Mouse (Mus musculus): Measurements from ENCODE around the gene Gm13287. TPM values are rescaled to one million over a fixed set of nuclear protein-coding genes. Genes with fewer than 3 reads are reported as not detected.

Gene Gm13287
- not detected in 4 replicates for total RNA-seq (2023; ENCODE audit: inconsistent age)

DNA sequence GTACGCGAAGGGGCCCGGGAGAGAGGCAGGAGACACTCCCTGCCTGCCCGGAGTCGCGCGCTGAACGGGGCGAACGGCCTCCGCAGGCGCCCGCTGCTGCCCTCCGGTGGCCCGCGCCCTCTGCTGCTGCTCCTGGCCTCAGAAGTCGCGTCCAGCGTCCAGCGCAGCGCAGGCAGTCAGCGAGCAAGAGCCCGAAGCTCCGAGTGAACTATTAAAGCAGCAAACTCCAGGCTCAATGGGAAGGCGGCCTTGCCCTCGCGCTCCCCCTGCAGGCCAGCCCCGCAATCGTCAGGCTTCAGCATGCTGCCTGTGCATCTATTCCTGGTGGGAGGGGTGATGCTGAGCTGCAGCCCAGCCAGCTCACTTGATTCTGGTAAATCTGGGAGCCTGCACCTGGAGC is at the start of gene Gm13287:
TSS of gene Gm13287 (plus strand) at position 301 of the 400 bp plus-strand sequence.

DNA sequence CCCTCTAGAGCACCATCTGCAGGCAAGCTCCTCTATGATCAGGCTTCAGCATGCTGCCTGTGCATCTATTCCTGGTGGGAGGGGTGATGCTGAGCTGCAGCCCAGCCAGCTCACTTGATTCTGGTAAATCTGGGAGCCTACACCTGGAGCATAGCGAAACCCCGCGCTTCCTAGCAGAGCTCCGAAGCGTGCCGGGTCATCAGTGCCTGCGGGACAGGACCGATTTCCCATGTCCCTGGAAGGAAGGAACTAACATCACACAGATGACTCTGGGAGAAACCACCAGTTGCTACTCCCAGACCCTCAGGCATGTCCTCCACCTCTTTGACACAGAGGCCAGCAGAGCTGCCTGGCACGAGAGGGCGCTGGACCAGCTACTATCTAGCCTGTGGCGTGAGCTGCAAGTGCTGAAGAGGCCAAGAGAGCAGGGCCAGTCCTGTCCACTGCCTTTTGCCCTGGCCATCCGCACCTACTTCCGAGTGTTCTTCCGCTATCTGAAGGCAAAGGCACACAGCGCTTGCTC is 48.2 kb upstream of the Gm13287 start, which contains the start of gene Gm13271:
TSS of gene Gm13271 (plus strand) at position 51 of the 523 bp plus-strand sequence.

DNA sequence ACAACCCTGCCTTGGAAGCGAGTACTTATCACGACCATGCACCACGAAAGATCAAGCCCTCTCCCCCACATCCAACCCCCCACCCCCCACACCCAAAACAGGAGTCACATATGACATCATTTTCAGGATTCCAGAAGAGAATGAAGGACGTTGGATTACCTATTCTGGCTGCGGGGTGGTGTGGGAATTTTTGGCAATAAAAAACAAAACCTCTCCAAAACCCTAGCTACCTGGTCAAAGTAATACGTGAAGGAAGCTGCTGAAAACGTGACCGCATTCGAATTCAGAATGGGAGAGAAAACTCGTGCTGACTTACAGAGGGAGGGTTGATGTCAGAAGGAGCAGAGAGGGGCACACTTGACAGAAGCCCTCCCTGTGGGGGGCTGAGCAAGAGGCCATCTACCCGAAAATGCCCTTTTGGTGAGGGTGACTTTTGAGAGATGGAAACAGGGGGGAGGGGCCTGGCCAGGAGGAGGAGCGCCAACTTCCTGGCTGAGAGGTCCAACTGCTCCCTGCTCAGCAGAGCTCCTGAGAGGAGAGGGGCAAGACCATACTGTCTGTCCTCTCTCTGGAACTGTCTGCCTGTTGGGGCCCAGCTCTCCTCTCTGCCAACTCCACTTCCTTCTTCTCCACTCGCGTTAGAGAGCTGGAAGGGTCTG is 43.3 kb upstream of the Gm13287 start, which contains the start of gene Gm13283:
TSS of gene Gm13283 (plus strand) at position 510 of the 659 bp plus-strand sequence.

DNA sequence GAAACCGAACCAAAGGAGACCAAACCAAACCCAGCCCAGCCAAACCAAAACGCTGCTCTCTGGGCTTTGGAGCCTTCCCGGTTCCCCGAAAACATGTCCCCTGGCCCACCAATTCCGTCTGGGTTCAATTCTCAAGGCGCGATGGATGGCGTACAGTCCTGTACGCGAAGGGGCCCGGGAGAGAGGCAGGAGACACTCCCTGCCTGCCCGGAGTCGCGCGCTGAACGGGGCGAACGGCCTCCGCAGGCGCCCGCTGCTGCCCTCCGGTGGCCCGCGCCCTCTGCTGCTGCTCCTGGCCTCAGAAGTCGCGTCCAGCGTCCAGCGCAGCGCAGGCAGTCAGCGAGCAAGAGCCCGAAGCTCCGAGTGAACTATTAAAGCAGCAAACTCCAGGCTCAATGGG is 29.5 kb upstream of the Gm13287 start, which contains the start of gene Gm13290:
TSS of gene Gm13290 (plus strand) at position 301 of the 400 bp plus-strand sequence.

DNA sequence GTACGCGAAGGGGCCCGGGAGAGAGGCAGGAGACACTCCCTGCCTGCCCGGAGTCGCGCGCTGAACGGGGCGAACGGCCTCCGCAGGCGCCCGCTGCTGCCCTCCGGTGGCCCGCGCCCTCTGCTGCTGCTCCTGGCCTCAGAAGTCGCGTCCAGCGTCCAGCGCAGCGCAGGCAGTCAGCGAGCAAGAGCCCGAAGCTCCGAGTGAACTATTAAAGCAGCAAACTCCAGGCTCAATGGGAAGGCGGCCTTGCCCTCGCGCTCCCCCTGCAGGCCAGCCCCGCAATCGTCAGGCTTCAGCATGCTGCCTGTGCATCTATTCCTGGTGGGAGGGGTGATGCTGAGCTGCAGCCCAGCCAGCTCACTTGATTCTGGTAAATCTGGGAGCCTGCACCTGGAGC is 26.4 kb upstream of the Gm13287 start, which contains the start of gene Gm13289:
TSS of gene Gm13289 (plus strand) at position 301 of the 400 bp plus-strand sequence.

DNA sequence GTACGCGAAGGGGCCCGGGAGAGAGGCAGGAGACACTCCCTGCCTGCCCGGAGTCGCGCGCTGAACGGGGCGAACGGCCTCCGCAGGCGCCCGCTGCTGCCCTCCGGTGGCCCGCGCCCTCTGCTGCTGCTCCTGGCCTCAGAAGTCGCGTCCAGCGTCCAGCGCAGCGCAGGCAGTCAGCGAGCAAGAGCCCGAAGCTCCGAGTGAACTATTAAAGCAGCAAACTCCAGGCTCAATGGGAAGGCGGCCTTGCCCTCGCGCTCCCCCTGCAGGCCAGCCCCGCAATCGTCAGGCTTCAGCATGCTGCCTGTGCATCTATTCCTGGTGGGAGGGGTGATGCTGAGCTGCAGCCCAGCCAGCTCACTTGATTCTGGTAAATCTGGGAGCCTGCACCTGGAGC is 23.5 kb upstream of the Gm13287 start, which contains the start of gene Gm13272:
TSS of gene Gm13272 (plus strand) at position 301 of the 400 bp plus-strand sequence.

DNA sequence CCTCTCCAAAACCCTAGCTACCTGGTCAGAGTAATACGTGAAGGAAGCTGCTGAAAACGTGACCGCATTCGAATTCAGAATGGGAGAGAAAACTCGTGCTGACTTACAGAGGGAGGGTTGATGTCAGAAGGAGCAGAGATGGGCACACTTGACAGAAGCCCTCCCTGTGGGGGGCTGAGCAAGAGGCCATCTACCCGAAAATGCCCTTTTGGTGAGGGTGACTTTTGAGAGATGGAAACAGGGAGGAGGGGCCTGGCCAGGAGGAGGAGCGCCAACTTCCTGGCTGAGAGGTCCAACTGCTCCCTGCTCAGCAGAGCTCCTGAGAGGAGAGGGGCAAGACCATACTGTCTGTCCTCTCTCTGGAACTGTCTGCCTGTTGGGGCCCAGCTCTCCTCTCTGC is 21.2 kb upstream of the Gm13287 start, which contains the start of gene Ifnz:
TSS of gene Ifnz (plus strand) at position 301 of the 400 bp plus-strand sequence.

DNA sequence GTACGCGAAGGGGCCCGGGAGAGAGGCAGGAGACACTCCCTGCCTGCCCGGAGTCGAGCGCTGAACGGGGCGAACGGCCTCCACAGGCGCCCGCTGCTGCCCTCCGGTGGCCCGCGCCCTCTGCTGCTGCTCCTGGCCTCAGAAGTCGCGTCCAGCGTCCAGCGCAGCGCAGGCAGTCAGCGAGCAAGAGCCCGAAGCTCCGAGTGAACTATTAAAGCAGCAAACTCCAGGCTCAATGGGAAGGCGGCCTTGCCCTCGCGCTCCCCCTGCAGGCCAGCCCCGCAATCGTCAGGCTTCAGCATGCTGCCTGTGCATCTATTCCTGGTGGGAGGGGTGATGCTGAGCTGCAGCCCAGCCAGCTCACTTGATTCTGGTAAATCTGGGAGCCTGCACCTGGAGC is 17.6 kb upstream of the Gm13287 start, which contains the start of gene Gm13276:
TSS of gene Gm13276 (plus strand) at position 301 of the 400 bp plus-strand sequence.

DNA sequence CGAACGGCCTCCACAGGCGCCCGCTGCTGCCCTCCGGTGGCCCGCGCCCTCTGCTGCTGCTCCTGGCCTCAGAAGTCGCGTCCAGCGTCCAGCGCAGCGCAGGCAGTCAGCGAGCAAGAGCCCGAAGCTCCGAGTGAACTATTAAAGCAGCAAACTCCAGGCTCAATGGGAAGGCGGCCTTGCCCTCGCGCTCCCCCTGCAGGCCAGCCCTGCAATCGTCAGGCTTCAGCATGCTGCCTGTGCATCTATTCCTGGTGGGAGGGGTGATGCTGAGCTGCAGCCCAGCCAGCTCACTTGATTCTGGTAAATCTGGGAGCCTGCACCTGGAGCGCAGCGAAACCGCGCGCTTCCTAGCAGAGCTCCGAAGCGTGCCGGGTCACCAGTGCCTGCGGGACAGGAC is 14.7 kb upstream of the Gm13287 start, which contains the start of gene Gm13277:
TSS of gene Gm13277 (plus strand) at position 231 of the 400 bp plus-strand sequence.

DNA sequence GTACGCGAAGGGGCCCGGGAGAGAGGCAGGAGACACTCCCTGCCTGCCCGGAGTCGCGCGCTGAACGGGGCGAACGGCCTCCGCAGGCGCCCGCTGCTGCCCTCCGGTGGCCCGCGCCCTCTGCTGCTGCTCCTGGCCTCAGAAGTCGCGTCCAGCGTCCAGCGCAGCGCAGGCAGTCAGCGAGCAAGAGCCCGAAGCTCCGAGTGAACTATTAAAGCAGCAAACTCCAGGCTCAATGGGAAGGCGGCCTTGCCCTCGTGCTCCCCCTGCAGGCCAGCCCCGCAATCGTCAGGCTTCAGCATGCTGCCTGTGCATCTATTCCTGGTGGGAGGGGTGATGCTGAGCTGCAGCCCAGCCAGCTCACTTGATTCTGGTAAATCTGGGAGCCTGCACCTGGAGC is 11.8 kb upstream of the Gm13287 start, which contains the start of gene Gm13278:
TSS of gene Gm13278 (plus strand) at position 301 of the 400 bp plus-strand sequence.

DNA sequence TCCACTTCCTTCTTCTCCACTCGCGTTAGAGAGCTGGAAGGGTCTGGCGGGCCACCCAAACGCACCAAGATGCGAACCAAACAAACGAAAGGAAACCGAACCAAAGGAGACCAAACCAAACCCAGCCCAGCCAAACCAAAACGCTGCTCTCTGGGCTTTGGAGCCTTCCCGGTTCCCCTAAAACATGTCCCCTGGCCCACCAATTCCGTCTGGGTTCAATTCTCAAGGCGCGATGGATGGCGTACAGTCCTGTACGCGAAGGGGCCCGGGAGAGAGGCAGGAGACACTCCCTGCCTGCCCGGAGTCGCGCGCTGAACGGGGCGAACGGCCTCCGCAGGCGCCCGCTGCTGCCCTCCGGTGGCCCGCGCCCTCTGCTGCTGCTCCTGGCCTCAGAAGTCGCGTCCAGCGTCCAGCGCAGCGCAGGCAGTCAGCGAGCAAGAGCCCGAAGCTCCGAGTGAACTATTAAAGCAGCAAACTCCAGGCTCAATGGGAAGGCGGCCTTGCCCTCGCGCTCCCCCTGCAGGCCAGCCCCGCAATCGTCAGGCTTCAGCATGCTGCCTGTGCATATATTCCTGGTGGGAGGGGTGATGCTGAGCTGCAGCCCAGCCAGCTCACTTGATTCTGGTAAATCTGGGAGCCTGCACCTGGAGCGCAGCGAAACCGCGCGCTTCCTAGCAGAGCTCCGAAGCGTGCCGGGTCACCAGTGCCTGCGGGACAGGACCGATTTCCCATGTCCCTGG is 8.9 kb upstream of the Gm13287 start, which contains the start of gene Gm13275:
TSS of gene Gm13275 (plus strand) at position 552 of the 740 bp plus-strand sequence.

DNA sequence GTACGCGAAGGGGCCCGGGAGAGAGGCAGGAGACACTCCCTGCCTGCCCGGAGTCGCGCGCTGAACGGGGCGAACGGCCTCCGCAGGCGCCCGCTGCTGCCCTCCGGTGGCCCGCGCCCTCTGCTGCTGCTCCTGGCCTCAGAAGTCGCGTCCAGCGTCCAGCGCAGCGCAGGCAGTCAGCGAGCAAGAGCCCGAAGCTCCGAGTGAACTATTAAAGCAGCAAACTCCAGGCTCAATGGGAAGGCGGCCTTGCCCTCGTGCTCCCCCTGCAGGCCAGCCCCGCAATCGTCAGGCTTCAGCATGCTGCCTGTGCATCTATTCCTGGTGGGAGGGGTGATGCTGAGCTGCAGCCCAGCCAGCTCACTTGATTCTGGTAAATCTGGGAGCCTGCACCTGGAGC is 6.0 kb upstream of the Gm13287 start, which contains the start of gene Gm13279:
TSS of gene Gm13279 (plus strand) at position 301 of the 400 bp plus-strand sequence.

DNA sequence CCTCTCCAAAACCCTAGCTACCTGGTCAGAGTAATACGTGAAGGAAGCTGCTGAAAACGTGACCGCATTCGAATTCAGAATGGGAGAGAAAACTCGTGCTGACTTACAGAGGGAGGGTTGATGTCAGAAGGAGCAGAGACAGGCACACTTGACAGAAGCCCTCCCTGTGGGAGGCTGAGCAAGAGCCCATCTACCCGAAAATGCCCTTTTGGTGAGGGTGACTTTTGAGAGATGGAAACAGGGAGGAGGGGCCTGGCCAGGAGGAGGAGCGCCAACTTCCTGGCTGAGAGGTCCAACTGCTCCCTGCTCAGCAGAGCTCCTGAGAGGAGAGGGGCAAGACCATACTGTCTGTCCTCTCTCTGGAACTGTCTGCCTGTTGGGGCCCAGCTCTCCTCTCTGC is 3.7 kb upstream of the Gm13287 start, which contains the start of gene Gm13285:
TSS of gene Gm13285 (plus strand) at position 301 of the 400 bp plus-strand sequence.

DNA sequence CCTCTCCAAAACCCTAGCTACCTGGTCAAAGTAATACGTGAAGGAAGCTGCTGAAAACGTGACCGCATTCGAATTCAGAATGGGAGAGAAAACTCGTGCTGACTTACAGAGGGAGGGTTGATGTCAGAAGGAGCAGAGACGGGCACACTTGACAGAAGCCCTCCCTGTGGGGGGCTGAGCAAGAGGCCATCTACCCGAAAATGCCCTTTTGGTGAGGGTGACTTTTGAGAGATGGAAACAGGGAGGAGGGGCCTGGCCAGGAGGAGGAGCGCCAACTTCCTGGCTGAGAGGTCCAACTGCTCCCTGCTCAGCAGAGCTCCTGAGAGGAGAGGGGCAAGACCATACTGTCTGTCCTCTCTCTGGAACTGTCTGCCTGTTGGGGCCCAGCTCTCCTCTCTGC is 2.2 kb downstream of the Gm13287 start, which contains the start of gene Gm13288:
TSS of gene Gm13288 (plus strand) at position 301 of the 400 bp plus-strand sequence.

DNA sequence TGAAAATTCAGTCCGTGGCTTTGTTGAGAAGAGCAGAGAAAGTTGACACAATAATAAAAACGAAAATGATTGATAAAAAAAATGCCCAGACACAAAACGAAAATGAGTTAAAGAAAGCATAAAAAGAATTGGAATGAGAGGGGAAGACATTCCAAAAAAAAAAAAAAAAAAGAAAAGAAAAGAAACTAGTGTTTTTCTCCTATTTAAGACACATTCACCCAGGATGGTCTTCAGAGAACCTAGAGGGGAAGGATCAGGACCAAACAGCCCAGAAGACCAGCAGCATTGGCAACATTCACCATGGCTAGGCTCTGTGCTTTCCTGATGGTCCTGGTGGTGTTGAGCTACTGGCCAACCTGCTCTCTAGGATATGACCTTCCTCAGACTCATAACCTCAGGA is 12.9 kb downstream of the Gm13287 start, which contains the start of gene Ifna7:
TSS of gene Ifna7 (plus strand) at position 301 of the 400 bp plus-strand sequence.

DNA sequence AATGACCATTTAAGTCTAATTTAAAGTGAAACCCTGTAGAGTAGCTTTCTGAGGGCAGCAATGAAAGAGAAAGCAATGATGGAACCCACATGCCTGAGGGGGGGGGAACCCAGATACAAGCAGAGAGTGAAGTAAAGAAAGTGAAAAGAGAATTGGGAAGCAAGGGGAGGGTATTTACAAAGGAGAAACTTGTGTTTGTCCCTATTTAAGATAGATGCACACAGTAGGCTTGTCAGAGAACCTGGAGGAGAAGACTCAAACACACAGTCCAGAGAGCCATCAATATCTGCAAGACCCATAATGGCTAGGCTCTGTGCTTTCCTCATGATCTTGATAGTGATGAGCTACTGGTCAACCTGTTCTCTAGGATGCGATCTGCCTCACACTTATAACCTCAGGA is 16.6 kb downstream of the Gm13287 start, which contains the start of gene Ifna11:
TSS of gene Ifna11 (plus strand) at position 301 of the 400 bp plus-strand sequence.

DNA sequence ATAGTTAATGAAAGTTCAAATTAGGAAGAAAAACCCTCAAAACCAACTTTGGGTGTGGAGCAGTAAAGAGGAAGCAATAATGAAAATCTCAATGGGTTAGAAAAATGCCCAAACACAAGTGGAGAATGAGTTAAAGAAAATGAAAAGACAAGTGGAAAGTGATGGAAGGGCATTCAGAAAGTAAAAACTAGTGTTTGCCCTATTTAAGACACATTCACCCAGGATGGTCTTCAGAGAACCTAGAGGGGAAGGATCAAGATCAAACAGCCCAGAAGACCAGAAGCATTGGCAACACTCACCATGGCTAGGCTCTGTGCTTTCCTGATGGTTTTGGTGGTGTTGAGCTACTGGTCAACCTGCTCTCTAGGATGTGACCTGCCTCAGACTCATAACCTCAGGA is 24.1 kb downstream of the Gm13287 start, which contains the start of gene Ifna6:
TSS of gene Ifna6 (plus strand) at position 301 of the 400 bp plus-strand sequence.

DNA sequence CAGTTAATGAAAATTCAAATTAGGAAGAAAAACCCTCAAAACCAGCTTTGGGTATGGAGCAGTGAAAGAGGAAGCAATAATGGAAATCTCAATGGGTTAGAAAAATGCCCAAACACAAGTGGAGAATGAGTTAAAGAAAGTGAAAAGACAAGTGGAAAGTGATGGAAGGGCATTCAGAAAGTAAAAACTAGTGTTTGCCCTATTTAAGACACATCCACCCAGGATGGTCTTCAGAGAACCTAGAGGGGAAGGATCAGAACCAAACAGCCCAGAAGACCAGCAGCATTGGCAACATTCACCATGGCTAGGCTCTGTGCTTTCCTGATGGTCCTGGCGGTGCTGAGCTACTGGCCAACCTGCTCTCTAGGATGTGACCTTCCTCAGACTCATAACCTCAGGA is 32.2 kb downstream of the Gm13287 start, which contains the start of gene Ifna5:
TSS of gene Ifna5 (plus strand) at position 301 of the 400 bp plus-strand sequence.

DNA sequence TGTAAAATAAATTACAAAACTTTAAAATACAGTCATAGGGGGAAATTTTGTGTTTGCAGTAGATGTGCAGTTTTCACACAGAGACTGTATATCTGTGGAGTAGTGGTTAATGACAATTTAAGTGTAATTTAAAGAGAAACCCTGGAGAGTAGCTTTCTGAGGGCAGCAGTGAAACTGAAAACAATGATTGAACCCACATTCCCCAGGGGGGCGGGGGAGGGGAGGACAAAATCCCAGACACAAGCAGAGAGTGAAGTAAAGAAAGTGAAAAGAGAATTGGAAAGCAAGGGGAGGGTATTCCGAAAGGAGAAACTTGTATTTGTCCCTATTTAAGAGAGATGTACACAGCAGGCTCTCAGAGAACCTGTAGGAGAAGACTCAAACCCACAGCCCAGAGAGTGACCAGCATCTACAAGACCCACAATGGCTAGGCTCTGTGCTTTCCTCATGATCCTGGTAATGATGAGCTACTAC is 38.4 kb downstream of the Gm13287 start, which contains the start of gene Ifna4:
TSS of gene Ifna4 (plus strand) at position 424 of the 474 bp plus-strand sequence.

DNA sequence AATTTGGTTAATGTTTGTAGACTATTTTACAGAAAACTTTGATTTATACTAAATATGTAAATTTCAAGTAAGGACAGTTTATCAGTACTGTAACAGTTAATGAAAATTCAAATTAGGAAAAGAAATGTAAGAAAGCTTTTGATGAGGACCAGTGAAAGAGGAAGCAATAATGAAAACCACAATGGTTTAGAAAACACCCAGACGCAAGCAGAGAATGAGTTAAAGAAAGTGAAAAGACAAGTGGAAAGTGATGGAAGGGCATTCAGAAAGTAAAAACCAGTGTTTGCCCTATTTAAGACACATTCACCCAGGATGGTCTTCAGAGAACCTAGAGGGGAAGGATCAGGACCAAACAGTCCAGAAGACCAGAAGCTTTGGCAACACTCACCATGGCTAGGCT is 46.6 kb downstream of the Gm13287 start, which contains the start of gene Ifna1:
TSS of gene Ifna1 (plus strand) at position 390 of the 400 bp plus-strand sequence.

Data from B cell, adult (primary cell).